Mouse (Mus musculus) brain, embryonic 14.5 days (tissue): ENCODE results near the gene Nme9.
A peak's percentile ranks its signal among the peaks of the same experiment; 100 is the strongest.

ENCODE experiments used
- CTCF ChIP-seq: fragments of 200-500 bp; IDR thresholded peaks from 2 replicates; pipeline ENCODE4 v1.5.1; 2012; ENCODE audit warnings: inconsistent platforms, mild to moderate bottlenecking, moderate library complexity, borderline replicate concordance; ENCODE audit not compliant: insufficient read depth, insufficient read length; ENCODE audit errors: extremely low read depth
- POLR2A ChIP-seq: fragments of 200-500 bp; IDR thresholded peaks from 2 replicates; pipeline ENCODE4 v1.6.1; 2012; ENCODE audit warnings: mild to moderate bottlenecking, inconsistent platforms, borderline replicate concordance; ENCODE audit not compliant: poor library complexity, insufficient read depth, insufficient read length, severe bottlenecking; ENCODE audit errors: extremely low read depth

GRCm38 (mm10) chr9:99458529-99459208, 7.4 kb downstream of the Nme9 start:
- peak; percentile 64; the same call in 1 of the 2 replicates for TF ChIP-seq CTCF
- no peak for TF ChIP-seq POLR2A
